Mouse (Mus musculus) splenic B cell, adult 2 months (primary cell): Measurements from ENCODE around the gene Ss18l2.

Experiments used
- DNase-seq: peaks from one replicate; pipeline ENCODE4 v3.0.0-alpha.2; 2011; ENCODE audit warnings: low read depth, low spot score
- H3K27me3 ChIP-seq: 2 replicates; pipeline ENCODE4 v1.6.1; 2012; ENCODE audit warnings: mild to moderate bottlenecking, low read length, moderate library complexity, mixed read lengths; ENCODE audit not compliant: control insufficient read depth, poor library complexity, insufficient read depth, severe bottlenecking
- H3K36me3 ChIP-seq: 2 replicates; pipeline ENCODE4 v1.6.1; 2012; ENCODE audit warnings: mild to moderate bottlenecking, low read length, moderate library complexity, mixed read lengths; ENCODE audit not compliant: control insufficient read depth, poor library complexity, insufficient read depth, severe bottlenecking

Gene Ss18l2

GRCm38 (mm10) chr9:121709898-121710583 is at the start of gene Ss18l2:
Ss18l2 (plus strand) TSS chr9:121710329.
- Histone ChIP-seq H3K36me3 (no peaks in the 10 kb centered on the region; the same call in 1 of the 2 replicates), H3K27me3 (no peaks in the 10 kb centered on the region)
- peak; percentile 99 for DNase-seq

GRCm38 (mm10) chr9:121663467-121663866 is 46.7 kb upstream of the Ss18l2 start:
- no peak for DNase-seq
- H3K27me3 ChIP-seq = no peaks in the 10 kb centered on the region
- H3K36me3 ChIP-seq = no peaks in the 10 kb centered on the region

- H3K36me3 ChIP-seq = no peaks in the 10 kb centered on the region
- no peak for DNase-seq
- H3K27me3 ChIP-seq = no peaks in the 10 kb centered on the region
Measured at GRCm38 (mm10) chr9:121664104-121664503, 46.0 kb upstream of the Ss18l2 start.

- Histone ChIP-seq H3K36me3 (no peaks in the 10 kb centered on the region), H3K27me3 (no peaks in the 10 kb centered on the region)
- no peak for DNase-seq
Measured at GRCm38 (mm10) chr9:121666957-121667630, 43.0 kb upstream of the Ss18l2 start.

- no peak for DNase-seq
- H3K36me3 ChIP-seq = no peaks in the 10 kb centered on the region
- H3K27me3 ChIP-seq = no peaks in the 10 kb centered on the region
Measured at GRCm38 (mm10) chr9:121667822-121668221, 42.3 kb upstream of the Ss18l2 start.

GRCm38 (mm10) chr9:121669348-121669791 is 40.8 kb upstream of the Ss18l2 start:
- Histone ChIP-seq H3K36me3 (no peaks in the 10 kb centered on the region), H3K27me3 (no peaks in the 10 kb centered on the region)
- DNase-seq = peak; percentile 74

GRCm38 (mm10) chr9:121671300-121671699 is 38.8 kb upstream of the Ss18l2 start:
- H3K27me3 ChIP-seq = no peaks in the 10 kb centered on the region
- no peaks in the 10 kb centered on the region for H3K36me3 ChIP-seq
- DNase-seq = peak; percentile 79

- DNase-seq = no peak
- Histone ChIP-seq H3K27me3 (no peaks in the 10 kb centered on the region), H3K36me3 (no peaks in the 10 kb centered on the region)
Measured at GRCm38 (mm10) chr9:121672311-121672710, 37.8 kb upstream of the Ss18l2 start.

GRCm38 (mm10) chr9:121673716-121674115 is 36.4 kb upstream of the Ss18l2 start:
- H3K27me3 ChIP-seq = no peaks in the 10 kb centered on the region
- peak; percentile 71 for DNase-seq
- no peaks in the 10 kb centered on the region for H3K36me3 ChIP-seq

- Histone ChIP-seq H3K36me3 (no peaks in the 10 kb centered on the region), H3K27me3 (no peaks in the 10 kb centered on the region)
- peak; percentile 95 for DNase-seq
Measured at GRCm38 (mm10) chr9:121675011-121675410, 35.1 kb upstream of the Ss18l2 start.

- DNase-seq = peak; percentile 58
Measured at GRCm38 (mm10) chr9:121675556-121675955, 34.6 kb upstream of the Ss18l2 start.

GRCm38 (mm10) chr9:121677069-121677468 is 33.1 kb upstream of the Ss18l2 start:
- DNase-seq = peak; percentile 53
- Histone ChIP-seq H3K36me3 (no peaks in the 10 kb centered on the region), H3K27me3 (no peaks in the 10 kb centered on the region)

More at GRCm38 (mm10) chr9:121675556-121675955, 34.6 kb upstream of the Ss18l2 start:
- Histone ChIP-seq H3K27me3 (no peaks in the 10 kb centered on the region), H3K36me3 (no peaks in the 10 kb centered on the region)

- DNase-seq = no peak
- Histone ChIP-seq H3K27me3 (no peaks in the 10 kb centered on the region), H3K36me3 (no peaks in the 10 kb centered on the region)
Measured at GRCm38 (mm10) chr9:121677476-121677875, 32.7 kb upstream of the Ss18l2 start.

GRCm38 (mm10) chr9:121679549-121679948 is 30.6 kb upstream of the Ss18l2 start:
- peak; percentile 83 for DNase-seq
- no peaks in the 10 kb centered on the region for H3K36me3 ChIP-seq
- no peaks in the 10 kb centered on the region for H3K27me3 ChIP-seq

GRCm38 (mm10) chr9:121681191-121681590 is 28.9 kb upstream of the Ss18l2 start:
- no peaks in the 10 kb centered on the region for H3K27me3 ChIP-seq
- no peaks in the 10 kb centered on the region; the same call in 1 of the 2 replicates for H3K36me3 ChIP-seq
- DNase-seq = no peak
